Mouse (Mus musculus) heart, postnatal 0 days (tissue): ENCODE results near the gene Tlr3. TPM values are rescaled to one million over a fixed set of nuclear protein-coding genes. Genes with fewer than 3 reads are reported as not detected.

Source experiments
- ATAC-seq: fragments of 200-750 bp; cut with Nextera tagmentation; 2 replicates; pipeline ENCODE4 v1.8.0; 2017; ENCODE audit warnings: low read depth, moderate number of reproducible peaks, moderate library complexity; ENCODE audit not compliant: insufficient read depth
- DNase-seq: peaks from one replicate; pipeline ENCODE4 v3.0.0-alpha.2; 2016; ENCODE audit warnings: low spot score
- H3K27ac ChIP-seq: fragments of 300-500 bp; sonication (generic); 2 replicates; pipeline ENCODE4 v1.5.1; 2014; ENCODE audit warnings: low read depth, mild to moderate bottlenecking
- H3K27me3 ChIP-seq: fragments of 300-500 bp; sonication (generic); 2 replicates; pipeline ENCODE4 v1.6.1; 2014; ENCODE audit warnings: low read length, mixed read lengths; ENCODE audit not compliant: control insufficient read depth, insufficient read depth
- H3K36me3 ChIP-seq: fragments of 300-500 bp; sonication (generic); replicated peaks from 2 replicates; pipeline ENCODE4 v1.6.1; 2014; ENCODE audit warnings: low read length, mixed read lengths; ENCODE audit not compliant: control insufficient read depth, insufficient read depth
- H3K4me1 ChIP-seq: fragments of 300-500 bp; sonication (generic); 2 replicates; pipeline ENCODE4 v1.6.1; 2014; ENCODE audit warnings: antibody characterized with exemption; ENCODE audit not compliant: control insufficient read depth, insufficient read depth
- H3K4me2 ChIP-seq: fragments of 300-500 bp; sonication (generic); 2 replicates; pipeline ENCODE4 v1.6.1; 2014; ENCODE audit warnings: low read depth, mild to moderate bottlenecking, low read length, moderate library complexity
- H3K4me3 ChIP-seq: fragments of 300-500 bp; sonication (generic); 2 replicates; pipeline ENCODE4 v1.5.1; 2014; ENCODE audit warnings: low read depth, low read length
- H3K9ac ChIP-seq: fragments of 300-500 bp; sonication (generic); replicated peaks from 2 replicates; pipeline ENCODE4 v1.6.1; 2014; ENCODE audit warnings: low read depth, low read length, mixed read lengths
- H3K9me3 ChIP-seq: fragments of 300-500 bp; sonication (generic); replicated peaks from 2 replicates; pipeline ENCODE4 v1.6.1; 2016; ENCODE audit warnings: low read length; ENCODE audit not compliant: control insufficient read depth
- CTCF ChIP-seq: IDR thresholded peaks from 2 replicates; pipeline ENCODE4 v1.5.1; 2016; ENCODE audit warnings: antibody characterized with exemption, control low read depth, low read depth
- EP300 ChIP-seq: IDR thresholded peaks from 2 replicates; pipeline ENCODE4 v1.6.1; 2016; ENCODE audit warnings: antibody characterized with exemption, low read depth
- WGBS: fragments of 180-500 bp; shearing (Covaris S2); extraction: QIAGEN DNeasy Blood & Tissue Kit; methylation state at CpG from one replicate; pipeline ENCODE4 v1.1.7; 2014; 5-methylcytosine and 5-hydroxymethylcytosine counted together
- polyA plus RNA-seq: library from polyadenylated mRNA; unstranded; fragments of >200 nt; fragmentation: Nextera tagmentation; extraction: Ambion mirVana; gene quantifications from 2 replicates; pipeline ENCODE4 v1.2.1, GENCODE M21; 2015
- total RNA-seq: library from RNA; depleted of rRNA; stranded (reverse); fragments of >200 nt; gene quantifications from 2 replicates; pipeline ENCODE4 v1.2.3, GENCODE M21; 2014; ENCODE audit warnings: low replicate concordance

Tlr3 gene
- total and polyA plus RNA-seq, 2 experiments from 2014 or later = 2.9 to 6.6 TPM

GRCm38 (mm10) chr8:45367154-45367553 is 43.7 kb downstream of the Tlr3 start:
- H3K9ac ChIP-seq = no peak overlapping the region
- H3K4me3 ChIP-seq = no peak overlapping the region
- H3K27ac ChIP-seq = no peak overlapping the region
- H3K4me2 ChIP-seq = no peak overlapping the region
- H3K4me1 ChIP-seq = no peaks in the 10 kb centered on the region
- TF ChIP-seq EP300 (no peak), CTCF (no peak)
- 79% methylated on average over 1 of the region's 1 CpGs for WGBS
- H3K36me3 ChIP-seq = no peaks in the 10 kb centered on the region
- no peaks in the 10 kb centered on the region for H3K27me3 ChIP-seq
- DNase-seq (no peak), ATAC-seq (no peak)
- no peaks in the 10 kb centered on the region for H3K9me3 ChIP-seq

DNA sequence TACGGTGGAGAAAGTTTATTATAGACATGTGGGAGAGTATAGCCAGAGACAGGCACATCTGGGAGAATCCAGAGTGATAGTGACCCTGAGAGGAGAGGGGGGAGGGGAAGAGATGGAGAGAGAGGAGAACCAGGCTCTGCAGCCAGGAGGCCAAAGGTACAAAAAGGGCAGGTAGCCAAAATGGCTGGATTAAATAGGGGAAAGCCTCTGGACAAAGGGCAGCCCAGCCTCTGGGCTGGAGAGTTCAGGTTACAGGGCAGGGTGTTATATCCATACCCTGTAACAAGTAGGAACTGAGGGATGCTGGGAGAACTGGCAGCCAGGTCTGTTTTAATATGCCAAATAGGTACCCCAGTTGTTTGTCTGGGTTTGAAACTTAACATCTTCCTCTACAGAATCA is 47.7 kb downstream of the Tlr3 start:
- no peak overlapping the region for H3K27ac ChIP-seq
- no peak for DNase-seq
- TF ChIP-seq EP300 = no peak
- no peak for TF ChIP-seq CTCF
- 0 out of 2 replicates have a peak, but pooled peaks cover under 1% of the 10 kb centered on the region for H3K4me1 ChIP-seq
- no peak overlapping the region for H3K9ac ChIP-seq
- H3K36me3 ChIP-seq = no peaks in the 10 kb centered on the region
- no peaks in the 10 kb centered on the region for H3K27me3 ChIP-seq
- H3K4me3 ChIP-seq = no peak overlapping the region
- H3K9me3 ChIP-seq = no peaks in the 10 kb centered on the region
- WGBS = 56% methylated on average over 1 of the region's 1 CpGs
- H3K4me2 ChIP-seq = no peak overlapping the region
- ATAC-seq = no peak

GRCm38 (mm10) chr8:45362323-45362722 is 48.6 kb downstream of the Tlr3 start:
- H3K27me3 ChIP-seq = no peaks in the 10 kb centered on the region
- no peaks in the 10 kb centered on the region for H3K9me3 ChIP-seq
- WGBS = 55% methylated on average over 6 of the region's 6 CpGs
- no peak overlapping the region for H3K4me2 ChIP-seq
- DNase-seq (peak; percentile 21), ATAC-seq (no peak)
- no peak overlapping the region for H3K27ac ChIP-seq
- H3K4me1 ChIP-seq = 0 out of 2 replicates have a peak, but pooled peaks cover 7% of the 10 kb centered on the region
- H3K9ac ChIP-seq = no peak overlapping the region
- no peak for TF ChIP-seq EP300
- TF ChIP-seq CTCF = peak; percentile 56
- H3K36me3 ChIP-seq = no peaks in the 10 kb centered on the region
- H3K4me3 ChIP-seq = no peak overlapping the region

GRCm38 (mm10) chr8:45359091-45359605 is 51.7 kb downstream of the Tlr3 start:
- ATAC-seq (no peak), DNase-seq (no peak)
- 0 out of 2 replicates have a peak, but pooled peaks cover 7% of the 10 kb centered on the region for H3K4me1 ChIP-seq
- H3K27me3 ChIP-seq = no peaks in the 10 kb centered on the region
- WGBS = 75% methylated on average over 6 of the region's 6 CpGs
- H3K9ac ChIP-seq = no peak overlapping the region
- TF ChIP-seq CTCF (no peak; the same call in 1 of the 2 replicates), EP300 (no peak)
- no peak overlapping the region for H3K27ac ChIP-seq
- H3K9me3 ChIP-seq = no peaks in the 10 kb centered on the region
- peak overlapping the region; percentile 64; the same call in 1 of the 2 replicates for H3K4me3 ChIP-seq
- no peaks in the 10 kb centered on the region for H3K36me3 ChIP-seq
- H3K4me2 ChIP-seq = peak overlapping the region; percentile 94; the same call in 1 of the 2 replicates

DNA sequence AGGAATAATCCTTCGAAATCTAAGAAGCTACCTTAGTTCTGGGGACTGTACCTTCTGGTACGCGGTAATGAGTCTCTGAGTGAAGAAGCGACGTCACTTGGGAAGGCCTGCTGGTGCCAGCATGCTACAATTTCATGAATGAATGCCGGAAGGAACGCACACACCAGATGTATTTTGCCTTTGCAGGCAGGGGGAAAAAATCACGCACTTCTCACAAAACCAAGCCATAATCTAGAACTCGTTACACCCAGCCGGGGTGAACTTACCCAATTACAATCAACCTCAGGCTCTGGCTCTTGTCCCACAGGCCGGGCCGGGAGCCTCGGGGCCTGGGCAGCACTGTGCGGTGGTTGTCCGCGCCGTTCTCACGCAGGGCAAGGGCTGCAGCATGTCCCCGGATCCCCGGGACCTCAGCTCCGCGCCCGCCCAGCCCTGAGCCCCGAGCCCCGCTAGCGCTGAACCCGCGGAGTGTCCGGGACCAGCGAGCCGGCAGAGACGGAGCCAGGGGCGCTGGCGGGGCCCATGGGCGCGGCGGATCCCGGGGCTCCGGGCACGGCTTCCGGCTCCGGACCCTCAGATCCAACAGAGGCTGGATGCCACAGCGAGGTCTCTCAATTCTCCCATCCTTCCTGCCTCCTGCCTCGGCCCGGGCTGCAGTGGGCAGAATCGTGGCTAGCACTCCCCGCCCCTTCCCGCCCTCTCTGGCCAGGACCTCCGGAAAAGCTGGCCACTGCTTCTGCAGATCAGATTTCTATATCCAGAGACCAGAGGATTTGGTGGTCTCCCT is 52.6 kb downstream of the Tlr3 start:
- DNase-seq (peak; percentile 27), ATAC-seq (peak; percentile 69)
- Histone ChIP-seq H3K4me3 (peak overlapping the region; percentile 64), H3K27ac (no peak overlapping the region), H3K27me3 (no peaks in the 10 kb centered on the region), H3K9ac (peak overlapping the region; percentile 66), H3K36me3 (no peaks in the 10 kb centered on the region), H3K4me1 (0 out of 2 replicates have a peak, but pooled peaks cover 7% of the 10 kb centered on the region), H3K4me2 (peak overlapping the region; percentile 94), H3K9me3 (no peaks in the 10 kb centered on the region)
- WGBS = 6% methylated on average over 49 of the region's 49 CpGs
- TF ChIP-seq EP300 = no peak
- TF ChIP-seq CTCF = no peak
